Mouse (Mus musculus) urinary bladder, postnatal 0 days (tissue): ENCODE data around the gene Git1. TPM values are rescaled to one million over a fixed set of nuclear protein-coding genes. Genes with fewer than 3 reads are reported as not detected.

ENCODE experiments used
- polyA plus RNA-seq: library from polyadenylated mRNA; unstranded; fragments of >200 nt; fragmentation: Nextera tagmentation; extraction: Ambion mirVana; gene quantifications from 2 replicates; pipeline ENCODE4 v1.2.1, GENCODE M21; 2015

The Git1 gene
- polyA plus RNA-seq: 5.0 and 5.6 TPM in 2 replicates

GRCm38 (mm10) chr11:77493512-77494343 is at the start of gene Git1:
Gene Git1 (plus strand): TSS chr11:77493562.

GRCm38 (mm10) chr11:77462283-77463100 is 30.9 kb upstream of the Git1 start, which contains the start of gene Coro6:
Gene Coro6 (plus strand): TSS chr11:77462411.

GRCm38 (mm10) chr11:77489591-77490235 is 3.6 kb upstream of the Git1 start, which contains the start of gene Ankrd13b:
Gene Ankrd13b (minus strand): TSS chr11:77489678.

GRCm38 (mm10) chr11:77514832-77515636 is 21.7 kb downstream of the Git1 start, which contains the start of gene Abhd15:
Gene Abhd15 (plus strand): TSS chr11:77515121.

GRCm38 (mm10) chr11:77515637-77516552 is 22.5 kb downstream of the Git1 start, which contains the start of gene Trp53i13:
Gene Trp53i13 (minus strand): TSS chr11:77515980.

GRCm38 (mm10) chr11:77519043-77519442 is 25.7 kb downstream of the Git1 start, which contains the start of gene Gm10392:
Gene Gm10392 (minus strand): TSS chr11:77519198.

Other genes with a start within 250 kb of the Git1 start
- gene Coro6, start 31.2 kb upstream of the Git1 start, polyA plus RNA-seq: 1.0 and 1.5 TPM in 2 replicates
- 2.1 and 2.3 TPM in 2 replicates for gene Ankrd13b, start 3.9 kb upstream of the Git1 start, polyA plus RNA-seq
- 1.2 and 1.3 TPM in 2 replicates for gene Abhd15, start 21.6 kb downstream of the Git1 start, polyA plus RNA-seq
- 22.9 TPM in 2 replicates for gene Trp53i13, start 22.4 kb downstream of the Git1 start, polyA plus RNA-seq
- gene Gm10392, start 25.6 kb downstream of the Git1 start, polyA plus RNA-seq: not detected in 2 replicates
- gene Taok1, start 114.3 kb downstream of the Git1 start, polyA plus RNA-seq: 11.1 and 12.8 TPM in 2 replicates
- gene Nufip2, start 192.6 kb downstream of the Git1 start, polyA plus RNA-seq: 3.5 and 4.3 TPM in 2 replicates
- gene Cryba1, start 231.7 kb downstream of the Git1 start, polyA plus RNA-seq: not detected in 2 replicates